Mouse (Mus musculus) olfactory bulb, adult 2 months (tissue): ENCODE data around the gene Ulk4.

Experiments used
- CTCF ChIP-seq: fragments of 200-500 bp; IDR thresholded peaks from 2 replicates; pipeline ENCODE4 v1.5.1; 2012; ENCODE audit warnings: low read depth, mild to moderate bottlenecking, low read length, moderate library complexity; ENCODE audit not compliant: insufficient read depth
- POLR2A ChIP-seq: fragments of 200-500 bp; IDR thresholded peaks from 2 replicates; pipeline ENCODE4 v1.6.1; 2012; ENCODE audit warnings: mild to moderate bottlenecking, low read depth, low read length, moderate library complexity; ENCODE audit not compliant: insufficient read depth

- TF ChIP-seq CTCF (no peak), POLR2A (no peak)
Observed at GRCm38 (mm10) chr9:120933886-120934758, 342.9 kb downstream of the Ulk4 start.
